Mouse (Mus musculus) bone marrow macrophage, adult 2 months (primary cell): ENCODE measurements around the gene Vav3.

ENCODE experiments used
- CTCF ChIP-seq: IDR thresholded peaks from 2 replicates; pipeline ENCODE4 v1.5.1; 2012; ENCODE audit warnings: low read depth, mild to moderate bottlenecking, low read length, moderate library complexity
- POLR2A ChIP-seq: IDR thresholded peaks from 2 replicates; pipeline ENCODE4 v1.6.1; 2012; ENCODE audit warnings: mild to moderate bottlenecking, low read depth, low read length, borderline replicate concordance

- TF ChIP-seq POLR2A (no peak), CTCF (no peak)
These were observed 27.0 kb upstream of the Vav3 start for GRCm38 (mm10) chr3:109313501-109313900.
